Mouse (Mus musculus): ENCODE data around the gene Il13. TPM values are rescaled to one million over a fixed set of nuclear protein-coding genes. Genes with fewer than 3 reads are reported as not detected.

Il13 gene
- polyA plus RNA-seq, 1 experiment: 0.17 TPM

DNA sequence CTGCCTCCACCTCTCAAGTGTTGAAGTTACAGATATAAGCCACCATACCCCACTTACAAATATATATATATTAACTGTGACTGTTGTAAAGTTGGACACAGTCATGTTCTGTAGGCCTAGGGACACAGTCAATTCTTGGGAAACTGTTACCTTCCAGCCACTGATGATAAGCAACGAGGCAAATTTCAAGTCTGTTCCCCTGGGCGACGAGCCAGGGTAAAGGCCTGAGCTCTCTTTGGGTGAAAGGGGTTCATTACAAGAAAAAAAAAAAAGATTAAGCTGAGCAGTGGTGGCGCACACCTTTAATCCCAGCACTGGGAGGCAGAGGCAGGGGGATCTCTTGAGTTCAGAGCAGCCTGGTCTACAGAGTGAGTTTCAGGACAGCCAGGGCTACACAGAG, 14.4 kb downstream of the Il13 start:
- TF ChIP-seq FLI1 (IDR thresholded peaks at IDR 0.05; ENCODE audit: low read length): no peak
- no peak for TF ChIP-seq GATA1 (IDR thresholded peaks at IDR 0.05; ENCODE audit: borderline replicate concordance, low read length)
- H3K9me3 ChIP-seq: peaks cover 10% of the 10 kb centered on the region
- H3K36me3 ChIP-seq (replicated peaks; ENCODE audit: low read length): peaks cover 9% of the 10 kb centered on the region
- no peak overlapping the region for H3K4me3 ChIP-seq (replicated peaks)
- H3K4me1 ChIP-seq: peaks cover 59% of the 10 kb centered on the region
- no peaks in the 10 kb centered on the region for H3K27me3 ChIP-seq (replicated peaks)

DNA sequence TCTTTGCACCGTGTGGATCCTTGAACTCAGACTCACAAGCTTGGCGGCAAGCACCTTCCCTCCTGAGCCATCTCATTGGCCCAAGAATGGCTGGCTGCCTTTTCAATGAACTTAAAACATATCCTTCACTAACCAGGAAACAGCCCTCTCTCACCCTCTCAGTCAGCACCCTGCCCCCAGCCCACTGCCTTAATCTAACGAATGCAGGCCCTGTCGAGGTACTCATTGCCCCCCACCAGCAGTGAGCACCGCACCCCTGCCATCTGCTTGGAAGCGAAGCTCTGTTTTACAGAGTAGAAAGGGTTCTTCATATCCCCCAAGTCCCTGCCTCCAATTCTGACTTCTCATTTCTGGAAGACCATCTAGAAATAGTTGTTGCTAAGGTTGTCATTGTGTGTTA, 15.1 kb downstream of the Il13 start:
- no peak overlapping the region for H3K4me3 ChIP-seq (replicated peaks)
- TF ChIP-seq FLI1 (IDR thresholded peaks at IDR 0.05; ENCODE audit: low read length): no peak
- no peak for TF ChIP-seq GATA1 (IDR thresholded peaks at IDR 0.05; ENCODE audit: borderline replicate concordance, low read length)
- H3K4me1 ChIP-seq: peaks cover 62% of the 10 kb centered on the region
- H3K36me3 ChIP-seq (replicated peaks; ENCODE audit: low read length): peaks cover 9% of the 10 kb centered on the region
- no peaks in the 10 kb centered on the region for H3K27me3 ChIP-seq (replicated peaks)
- peaks cover 10% of the 10 kb centered on the region for H3K9me3 ChIP-seq

DNA sequence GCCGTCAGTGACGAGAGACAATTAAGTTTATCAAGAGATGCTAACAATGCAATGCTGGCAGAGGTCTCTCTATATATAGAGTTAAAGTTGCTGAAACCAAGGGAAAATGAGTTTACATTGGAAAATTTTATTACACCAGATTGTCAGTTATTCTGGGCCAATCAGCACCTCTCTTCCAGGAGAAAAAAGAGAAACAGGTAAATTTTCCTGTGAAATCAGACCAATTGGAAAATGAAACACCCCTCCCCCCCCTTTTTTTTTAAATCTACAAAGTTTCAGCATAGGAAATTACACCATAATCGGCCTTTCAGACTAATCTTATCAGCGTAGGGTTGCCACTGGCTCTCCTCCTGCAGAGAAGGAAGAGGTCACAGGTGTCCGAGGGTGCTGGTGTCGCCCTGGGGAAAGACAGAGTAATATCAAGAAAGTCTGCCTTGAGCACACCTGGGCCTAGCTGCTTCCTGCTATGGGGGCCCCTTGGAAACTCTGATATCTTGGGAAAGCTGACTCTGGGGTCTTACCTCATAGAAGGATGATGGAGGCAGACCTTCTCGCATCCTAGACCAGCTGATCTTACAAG, 15.8 kb downstream of the Il13 start, which contains the start of gene Il4:
TSS of gene Il4 (minus strand) at position 51 of the 580 bp plus-strand sequence.
- H3K4me3 ChIP-seq (replicated peaks): no peak within 1 kb of the TSS
- peaks cover 65% of the 10 kb centered on the region for H3K4me1 ChIP-seq
- peaks cover 4% of the 10 kb centered on the region for H3K36me3 ChIP-seq (replicated peaks; ENCODE audit: low read length)
- TF ChIP-seq GATA1 (IDR thresholded peaks at IDR 0.05; ENCODE audit: borderline replicate concordance, low read length) (no peak), FLI1 (IDR thresholded peaks at IDR 0.05; ENCODE audit: low read length) (no peak)
- H3K9me3 ChIP-seq: peaks cover 4% of the 10 kb centered on the region
- H3K27me3 ChIP-seq (replicated peaks): no peaks in the 10 kb centered on the region

DNA sequence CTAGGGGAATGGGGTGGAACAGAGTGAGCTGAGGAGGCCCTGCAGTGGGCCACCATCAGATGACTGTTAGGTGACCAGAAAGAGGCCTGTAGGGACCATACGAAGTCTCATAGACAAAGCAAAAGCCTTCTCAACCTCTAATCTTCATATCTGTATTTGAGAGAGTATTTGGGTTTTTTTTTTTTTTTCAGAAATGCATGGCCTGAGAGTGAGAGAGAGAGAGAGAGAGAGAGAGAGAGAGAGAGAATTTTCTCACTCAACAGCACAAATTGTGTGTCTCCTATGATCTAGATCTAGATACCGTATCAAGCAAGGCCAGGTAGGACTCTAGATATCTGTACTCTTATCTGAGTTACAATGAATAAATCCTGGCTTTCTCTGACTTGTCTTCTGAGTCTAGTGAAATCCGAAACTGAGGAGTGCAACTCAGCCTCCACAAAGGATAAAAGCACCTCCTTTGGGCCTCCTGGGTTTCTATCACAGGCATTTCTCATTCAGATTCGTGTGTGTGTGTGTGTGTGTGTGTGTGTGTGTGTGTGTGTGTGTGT, 16.9 kb downstream of the Il13 start:
- TF ChIP-seq FLI1 (IDR thresholded peaks at IDR 0.05; ENCODE audit: low read length) (no peak), GATA1 (IDR thresholded peaks at IDR 0.05; ENCODE audit: borderline replicate concordance, low read length) (no peak)
- Histone ChIP-seq H3K4me1 (peaks cover 65% of the 10 kb centered on the region), H3K27me3 (replicated peaks) (no peaks in the 10 kb centered on the region), H3K4me3 (replicated peaks) (peak overlapping the region; percentile 71), H3K9me3 (no peaks in the 10 kb centered on the region), H3K36me3 (replicated peaks; ENCODE audit: low read length) (peaks cover 4% of the 10 kb centered on the region)

DNA sequence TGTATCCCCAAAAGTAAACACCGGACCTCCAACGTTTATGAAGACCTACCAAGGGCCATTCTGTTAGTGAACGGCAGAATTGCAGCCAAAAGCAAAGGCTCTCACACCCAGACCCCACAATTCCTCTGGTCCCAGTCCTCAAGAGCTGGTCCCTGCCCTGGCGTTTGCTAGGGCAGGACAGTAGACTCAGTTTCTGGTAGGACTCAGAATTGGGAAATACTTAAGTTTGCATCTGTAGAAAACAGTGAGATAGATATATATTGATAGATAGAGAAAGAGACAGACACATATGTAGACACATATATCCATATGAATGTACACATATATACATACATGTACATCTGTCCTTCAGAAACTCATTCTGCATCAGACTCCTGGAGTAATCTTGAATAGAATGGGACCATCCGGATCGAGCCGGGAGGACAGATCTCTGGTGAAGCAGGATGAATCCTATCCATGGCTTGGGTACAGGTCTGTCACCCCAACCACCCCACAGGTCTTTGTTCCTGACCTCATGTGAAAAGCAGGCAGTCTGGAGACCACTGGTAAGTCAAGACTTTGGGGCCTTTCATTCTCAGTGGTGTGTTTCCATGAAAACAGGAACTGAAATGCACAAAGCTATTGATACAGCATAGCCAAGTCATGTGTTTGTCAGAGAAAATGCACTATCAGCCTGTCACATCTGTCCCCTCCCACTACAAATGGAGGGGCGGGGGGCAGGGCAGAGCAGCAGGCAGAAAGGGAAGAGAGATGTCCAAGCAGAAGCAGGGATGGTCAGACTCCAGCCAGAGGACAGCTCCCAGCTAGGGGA, 17.5 kb downstream of the Il13 start:
- H3K9me3 ChIP-seq: no peaks in the 10 kb centered on the region
- H3K4me1 ChIP-seq: peaks cover 60% of the 10 kb centered on the region
- no peak for TF ChIP-seq GATA1 (IDR thresholded peaks at IDR 0.05; ENCODE audit: borderline replicate concordance, low read length)
- TF ChIP-seq FLI1 (IDR thresholded peaks at IDR 0.05; ENCODE audit: low read length): no peak
- peak overlapping the region; percentile 71 for H3K4me3 ChIP-seq (replicated peaks)
- H3K36me3 ChIP-seq (replicated peaks; ENCODE audit: low read length): peaks cover 6% of the 10 kb centered on the region
- H3K27me3 ChIP-seq (replicated peaks): no peaks in the 10 kb centered on the region

DNA sequence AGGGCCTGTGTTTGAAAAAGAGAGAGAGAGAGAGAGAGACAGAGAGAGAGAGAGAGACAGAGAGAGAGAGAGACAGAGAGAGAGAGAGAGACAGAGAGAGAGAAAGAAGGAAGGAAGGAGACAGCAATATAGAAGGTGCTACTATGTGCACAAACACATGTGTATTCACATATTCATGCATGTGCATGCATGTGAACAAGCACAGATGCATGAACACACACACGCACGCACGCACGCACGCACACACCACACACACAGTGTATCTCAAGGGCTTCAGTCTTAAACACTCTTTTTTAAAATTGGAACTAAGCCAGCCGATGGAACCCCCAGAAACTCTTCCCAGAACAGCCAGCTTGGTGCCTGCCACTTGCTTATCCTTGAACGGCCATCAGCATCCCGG, 18.9 kb downstream of the Il13 start:
- Histone ChIP-seq H3K36me3 (replicated peaks; ENCODE audit: low read length) (peaks cover 11% of the 10 kb centered on the region), H3K4me3 (replicated peaks) (peak overlapping the region; percentile 81), H3K9me3 (peaks cover 5% of the 10 kb centered on the region), H3K4me1 (peaks cover 47% of the 10 kb centered on the region), H3K27me3 (replicated peaks) (no peaks in the 10 kb centered on the region)
- TF ChIP-seq FLI1 (IDR thresholded peaks at IDR 0.05; ENCODE audit: low read length) (no peak), GATA1 (IDR thresholded peaks at IDR 0.05; ENCODE audit: borderline replicate concordance, low read length) (no peak)

DNA sequence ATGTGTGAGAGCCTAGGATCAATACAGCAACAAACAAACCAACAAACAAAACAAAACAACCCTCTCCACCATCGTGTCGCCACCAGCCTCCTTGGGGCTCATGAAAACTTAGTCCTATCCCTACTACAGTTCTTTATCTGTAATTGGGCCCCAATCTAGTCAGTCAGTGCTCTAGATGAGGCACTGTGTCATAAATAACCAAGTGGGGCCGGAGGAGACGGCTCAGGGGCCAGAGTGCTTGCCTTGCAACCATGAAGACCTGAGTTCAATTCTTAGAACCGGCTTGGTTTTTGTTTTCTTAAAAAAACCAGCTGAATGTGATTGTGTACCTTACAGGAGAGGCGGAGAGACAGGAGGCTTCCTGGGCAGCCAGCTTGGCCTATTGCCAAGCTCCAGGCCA, 19.3 kb downstream of the Il13 start:
- H3K9me3 ChIP-seq: peaks cover 5% of the 10 kb centered on the region
- no peaks in the 10 kb centered on the region for H3K27me3 ChIP-seq (replicated peaks)
- H3K36me3 ChIP-seq (replicated peaks; ENCODE audit: low read length): peaks cover 11% of the 10 kb centered on the region
- no peak overlapping the region for H3K4me3 ChIP-seq (replicated peaks)
- TF ChIP-seq FLI1 (IDR thresholded peaks at IDR 0.05; ENCODE audit: low read length) (no peak), GATA1 (IDR thresholded peaks at IDR 0.05; ENCODE audit: borderline replicate concordance, low read length) (no peak)
- H3K4me1 ChIP-seq: peaks cover 48% of the 10 kb centered on the region

DNA sequence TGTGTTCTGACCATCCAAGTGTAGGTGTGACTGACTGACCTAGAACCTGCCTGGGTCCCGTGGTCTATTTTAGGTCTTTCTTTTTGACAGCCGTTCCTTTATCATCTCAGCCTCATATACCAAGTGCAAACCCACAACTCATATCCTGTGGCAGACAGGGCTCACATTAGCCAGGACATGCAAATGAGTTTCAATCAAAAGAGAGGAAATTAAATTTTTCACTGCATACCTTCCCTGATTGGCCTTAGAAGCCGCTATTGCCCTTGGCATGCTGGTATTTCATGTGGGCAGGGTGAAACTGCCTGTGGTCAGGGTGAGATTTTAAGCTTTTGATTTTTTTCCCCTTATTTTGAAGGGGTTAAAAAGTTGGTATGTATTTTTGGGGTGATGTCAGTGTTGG, 24.8 kb downstream of the Il13 start:
- Histone ChIP-seq H3K36me3 (replicated peaks; ENCODE audit: low read length) (peaks cover 11% of the 10 kb centered on the region), H3K4me1 (peaks cover 56% of the 10 kb centered on the region), H3K9me3 (peaks cover 5% of the 10 kb centered on the region), H3K4me3 (replicated peaks) (no peak overlapping the region), H3K27me3 (replicated peaks) (peaks cover 5% of the 10 kb centered on the region)
- no peak for TF ChIP-seq FLI1 (IDR thresholded peaks at IDR 0.05; ENCODE audit: low read length)
- TF ChIP-seq GATA1 (IDR thresholded peaks at IDR 0.05; ENCODE audit: borderline replicate concordance, low read length): no peak

DNA sequence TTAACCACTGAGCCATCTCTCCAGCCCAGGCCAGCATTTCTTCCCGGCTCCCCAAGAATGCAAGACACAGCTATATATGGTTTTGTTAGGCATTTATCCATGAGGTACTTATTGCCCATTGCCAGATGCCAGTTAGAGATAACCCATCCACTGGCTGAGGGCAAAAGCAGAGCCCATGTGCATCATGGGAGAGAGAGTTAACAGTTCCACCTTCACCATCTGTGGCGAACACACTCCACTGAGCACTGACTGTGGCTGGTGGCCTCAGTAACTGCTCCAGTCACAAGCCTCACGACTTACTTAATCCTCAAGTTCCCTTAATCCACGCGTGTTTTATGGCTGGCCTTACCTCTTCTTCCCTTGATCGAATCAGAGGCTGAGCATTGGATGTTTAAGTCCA, 25.3 kb downstream of the Il13 start:
- H3K4me1 ChIP-seq: peaks cover 51% of the 10 kb centered on the region

DNA sequence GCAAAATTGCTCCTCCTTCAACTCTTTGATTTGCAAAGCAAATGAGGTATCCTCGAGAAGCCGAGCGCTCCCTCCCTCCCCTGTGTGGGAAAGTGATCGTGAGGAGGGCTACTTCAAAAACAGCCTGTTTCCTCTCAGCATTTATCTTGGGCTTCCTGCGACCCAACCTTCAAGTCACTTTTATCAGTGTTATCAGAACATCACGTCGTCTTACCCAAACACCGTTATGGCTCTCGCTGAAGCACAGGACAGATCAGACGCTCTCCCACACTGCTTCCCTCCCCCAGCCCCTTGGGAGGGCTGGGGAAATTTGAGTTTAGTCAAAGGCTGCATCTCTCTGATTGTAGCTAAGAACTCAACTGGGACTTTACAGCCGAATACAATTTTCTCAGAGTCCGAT, 28.9 kb downstream of the Il13 start:
- H3K27me3 ChIP-seq (replicated peaks): peaks cover 5% of the 10 kb centered on the region
- H3K36me3 ChIP-seq (replicated peaks; ENCODE audit: low read length): peaks cover 21% of the 10 kb centered on the region
- peak overlapping the region; percentile 34 for H3K4me3 ChIP-seq (replicated peaks)
- H3K9me3 ChIP-seq: no peaks in the 10 kb centered on the region
- TF ChIP-seq GATA1 (IDR thresholded peaks at IDR 0.05; ENCODE audit: borderline replicate concordance, low read length): no peak
- no peak for TF ChIP-seq FLI1 (IDR thresholded peaks at IDR 0.05; ENCODE audit: low read length)
- H3K4me1 ChIP-seq: peaks cover 50% of the 10 kb centered on the region

More for the DNA sequence above, 25.3 kb downstream of the Il13 start:
- peaks cover 11% of the 10 kb centered on the region for H3K36me3 ChIP-seq (replicated peaks; ENCODE audit: low read length)
- H3K9me3 ChIP-seq: peaks cover 5% of the 10 kb centered on the region
- peaks cover 5% of the 10 kb centered on the region for H3K27me3 ChIP-seq (replicated peaks)
- TF ChIP-seq FLI1 (IDR thresholded peaks at IDR 0.05; ENCODE audit: low read length) (no peak), GATA1 (IDR thresholded peaks at IDR 0.05; ENCODE audit: borderline replicate concordance, low read length) (no peak)
- H3K4me3 ChIP-seq (replicated peaks): peak overlapping the region; percentile 60
